Mouse (Mus musculus) E14TG2a.4 (cell line): ENCODE results near the gene Cacna2d4.

Source experiments
- CTCF ChIP-seq: conservative IDR thresholded peaks from 2 replicates; pipeline ENCODE4 v1.5.1; 2014; ENCODE audit warnings: low read length
- NANOG ChIP-seq: IDR thresholded peaks from 2 replicates; pipeline ENCODE4 v1.6.1; 2014; ENCODE audit warnings: borderline replicate concordance, low read length, mixed read lengths
- POU5F1 ChIP-seq: IDR thresholded peaks from 2 replicates; pipeline ENCODE4 v1.6.1; 2014; ENCODE audit warnings: low read length, borderline replicate concordance

- TF ChIP-seq CTCF, result no peak
- no peak for TF ChIP-seq POU5F1
- no peak for TF ChIP-seq NANOG
Observed at GRCm38 (mm10) chr6:119204915-119205314, 31.4 kb upstream of the Cacna2d4 start.
